Mouse (Mus musculus) CH12.LX (cell line): ENCODE measurements around the gene Tns4. TPM values are rescaled to one million over a fixed set of nuclear protein-coding genes. Genes with fewer than 3 reads are reported as not detected.

Experiments used
- DNase-seq: peaks from one replicate; pipeline ENCODE4 v3.0.0-alpha.2; 2013; ENCODE audit errors: extremely low read depth
- H3K27ac ChIP-seq: 2 replicates; pipeline ENCODE4 v1.5.1; 2012; ENCODE audit warnings: low read depth, mild to moderate bottlenecking, control low read depth, moderate library complexity; ENCODE audit not compliant: insufficient read depth
- H3K27me3 ChIP-seq: replicated peaks from 2 replicates; pipeline ENCODE3; 2012; ENCODE audit warnings: inconsistent platforms
- H3K36me3 ChIP-seq, 2 experiments: replicated peaks in 1 of 2; 2 replicates each; pipeline versions ENCODE3 to v1.6.1; 2012; ENCODE audit warnings: inconsistent platforms in 1 of 2, low read length in 1 of 2, mild to moderate bottlenecking in 1 of 2, mixed read lengths in 1 of 2, moderate library complexity in 1 of 2; ENCODE audit not compliant: control insufficient read depth in 1 of 2, insufficient read depth in 1 of 2
- H3K4me1 ChIP-seq, 2 experiments: 2 replicates each; pipeline ENCODE4 v1.6.1; 2012; ENCODE audit warnings: inconsistent platforms in 1 of 2, moderate library complexity in 1 of 2; ENCODE audit not compliant: insufficient read depth in 2 of 2, control insufficient read depth in 1 of 2
- H3K4me2 ChIP-seq: 2 replicates; pipeline ENCODE4 v1.6.1; 2012; ENCODE audit warnings: low read depth, mild to moderate bottlenecking, control low read depth; ENCODE audit not compliant: poor library complexity, insufficient read depth, severe bottlenecking
- H3K4me3 ChIP-seq, 3 experiments: fragments of 150-350 bp in 1 of 3; sonication (generic) in 1 of 3; replicated peaks in 1 of 3; 2 replicates each; pipeline versions ENCODE3 to v1.5.1; 2011 to 2012; ENCODE audit warnings: low read depth in 2 of 3, low read length in 2 of 3, mild to moderate bottlenecking in 2 of 3, moderate library complexity in 2 of 3, control low read depth in 1 of 3, improper control_type of control experiment in 1 of 3, inconsistent platforms in 1 of 3, mixed read lengths in 1 of 3; ENCODE audit not compliant: poor library complexity in 1 of 3
- H3K79me2 ChIP-seq: replicated peaks from 2 replicates; pipeline ENCODE4 v1.6.1; 2012; ENCODE audit warnings: mild to moderate bottlenecking, moderate library complexity; ENCODE audit not compliant: control insufficient read depth, poor library complexity, insufficient read depth, severe bottlenecking; ENCODE audit errors: extremely low read depth
- H3K9ac ChIP-seq: 2 replicates; pipeline ENCODE4 v1.6.1; 2012; ENCODE audit warnings: low read depth, mild to moderate bottlenecking, control low read depth, moderate library complexity; ENCODE audit not compliant: insufficient read depth
- H3K9me3 ChIP-seq: replicated peaks from 2 replicates; pipeline ENCODE3; 2012; ENCODE audit warnings: low read length, inconsistent platforms, mixed read lengths
- CTCF ChIP-seq, 2 experiments: IDR thresholded peaks in 1 of 2; conservative IDR thresholded peaks in 1 of 2; 2 replicates each; pipeline ENCODE4 v1.5.1; 2011 to 2012; ENCODE audit warnings: low read depth in 2 of 2, low read length in 2 of 2, improper control_type of control experiment in 1 of 2, inconsistent platforms in 1 of 2, mild to moderate bottlenecking in 1 of 2, moderate library complexity in 1 of 2
- ELF1 ChIP-seq: IDR thresholded peaks from 2 replicates; pipeline ENCODE4 v1.6.1; 2014; ENCODE audit warnings: low read depth, mild to moderate bottlenecking, inconsistent platforms, low read length, improper control_type of control experiment
- ETS1 ChIP-seq: conservative IDR thresholded peaks from 2 replicates; pipeline ENCODE4 v1.6.1; 2012; ENCODE audit warnings: low read depth, mild to moderate bottlenecking, inconsistent platforms, low read length, improper control_type of control experiment, moderate library complexity
- HCFC1 ChIP-seq: IDR thresholded peaks from 2 replicates; pipeline ENCODE4 v1.6.1; 2012; ENCODE audit warnings: low read depth, mild to moderate bottlenecking, inconsistent platforms, low read length, improper control_type of control experiment
- IRF4 ChIP-seq: IDR thresholded peaks from 2 replicates; pipeline ENCODE4 v1.6.1; 2014; ENCODE audit warnings: low read depth, mild to moderate bottlenecking, inconsistent platforms, low read length, improper control_type of control experiment
- JUN ChIP-seq: IDR thresholded peaks from 2 replicates; pipeline ENCODE4 v1.6.1; 2011; ENCODE audit warnings: low read depth, mild to moderate bottlenecking, low read length, improper control_type of control experiment, moderate library complexity; ENCODE audit not compliant: insufficient read depth
- JUND ChIP-seq: conservative IDR thresholded peaks from 2 replicates; pipeline ENCODE4 v1.6.1; 2011; ENCODE audit warnings: low read depth, low read length, improper control_type of control experiment
- KAT2A ChIP-seq: IDR thresholded peaks from 2 replicates; pipeline ENCODE4 v1.6.1; 2012; ENCODE audit warnings: low read length, improper control_type of control experiment, inconsistent platforms; ENCODE audit not compliant: insufficient replicate concordance
- MAFK ChIP-seq: IDR thresholded peaks from 2 replicates; pipeline ENCODE4 v1.6.1; 2011; ENCODE audit warnings: low read length, improper control_type of control experiment; ENCODE audit not compliant: insufficient replicate concordance
- MAX ChIP-seq: IDR thresholded peaks from 2 replicates; pipeline ENCODE4 v1.6.1; 2011; ENCODE audit warnings: low read length, improper control_type of control experiment
- MEF2A ChIP-seq: IDR thresholded peaks from 2 replicates; pipeline ENCODE4 v1.6.1; 2014; ENCODE audit warnings: low read depth, mild to moderate bottlenecking, inconsistent platforms, low read length, improper control_type of control experiment, borderline replicate concordance
- MYC ChIP-seq: IDR thresholded peaks from 2 replicates; pipeline ENCODE4 v1.6.1; 2011; ENCODE audit warnings: low read depth, mild to moderate bottlenecking, improper control_type of control experiment, low read length
- NELFE ChIP-seq: IDR thresholded peaks from 2 replicates; pipeline ENCODE4 v1.6.1; 2011; ENCODE audit warnings: low read depth, low read length, improper control_type of control experiment
- NRF1 ChIP-seq: IDR thresholded peaks from 2 replicates; pipeline ENCODE4 v1.6.1; 2014; ENCODE audit warnings: low read depth, mild to moderate bottlenecking, inconsistent platforms, low read length, improper control_type of control experiment, moderate library complexity
- POLR2AphosphoS2 ChIP-seq: IDR thresholded peaks from 2 replicates; pipeline ENCODE4 v1.6.1; 2011; ENCODE audit warnings: low read depth, low read length, improper control_type of control experiment
- TCF12 ChIP-seq: IDR thresholded peaks from 2 replicates; pipeline ENCODE4 v1.6.1; 2014; ENCODE audit warnings: low read depth, mild to moderate bottlenecking, inconsistent platforms, low read length, improper control_type of control experiment
- UBTF ChIP-seq: IDR thresholded peaks from 2 replicates; pipeline ENCODE4 v1.6.1; 2012; ENCODE audit warnings: low read depth, mild to moderate bottlenecking, inconsistent platforms, low read length, improper control_type of control experiment, moderate library complexity
- USF1 ChIP-seq: IDR thresholded peaks from 2 replicates; pipeline ENCODE4 v1.6.1; 2014; ENCODE audit warnings: low read depth, mild to moderate bottlenecking, inconsistent platforms, low read length, improper control_type of control experiment
- USF2 ChIP-seq: conservative IDR thresholded peaks from 2 replicates; pipeline ENCODE4 v1.6.1; 2011; ENCODE audit warnings: low read depth, low read length, improper control_type of control experiment
- dilution Hi-C: fragments of 300-500 bp; cut with MboI; formaldehyde crosslinking; loops from 2 replicates; pipeline ENCODE4 v1.14.3; 2020; ENCODE audit warnings: low sequenced_read_pairs; ENCODE audit not compliant: extremely low pct_unique_long_range_greater_than_20kb, extremely low pct_ligation_motif_present
- in situ Hi-C: fragments of 300-500 bp; cut with MboI; formaldehyde crosslinking; loops from 3 replicates; pipeline ENCODE4 v1.14.3; 2019; ENCODE audit warnings: low sequenced_read_pairs, low pct_ligation_motif_present, low pct_unique_long_range_greater_than_20kb, mixed read lengths
- polyA plus RNA-seq: library from polyadenylated mRNA; unstranded; fragments of >175 nt; gene quantifications from 2 replicates; pipeline ENCODE4 v1.2.1, GENCODE M21; 2012; ENCODE audit warnings: low read depth; ENCODE audit not compliant: insufficient read length
- total RNA-seq, 2 experiments: library from RNA; depleted of rRNA; stranded (reverse); fragments of 300-350 nt in 1 of 2; fragments of >200 nt in 1 of 2; gene quantifications; 2 replicates each; pipeline ENCODE4 v1.2.3; 2012 to 2014

Gene Tns4
- total and polyA plus RNA-seq, 3 experiments = 0.04 to 0.11 TPM; not detected in 1

DNA sequence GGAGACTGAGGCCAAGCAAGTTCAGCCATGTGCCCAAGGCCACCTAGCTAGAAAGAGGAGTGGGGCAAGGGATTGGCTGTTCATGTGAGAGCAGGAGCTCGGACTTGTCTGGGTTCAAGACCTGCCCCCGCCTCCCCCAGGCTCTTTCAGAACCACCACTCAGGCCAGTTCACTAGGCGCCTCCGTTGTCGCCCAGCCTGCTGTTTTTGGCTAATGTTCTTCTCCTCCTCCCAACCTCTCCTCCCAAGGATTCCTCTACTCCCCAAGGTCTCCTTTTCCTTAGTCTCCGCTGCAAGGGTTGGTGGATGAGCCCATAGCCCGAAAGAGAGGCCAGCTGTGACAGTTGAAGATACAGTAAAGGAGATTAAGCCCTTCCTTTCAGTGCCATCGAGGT is 45.9 kb upstream of the Tns4 start:
- Histone ChIP-seq H3K9ac (no peak overlapping the region), H3K4me2 (no peak overlapping the region), H3K36me3 (no peaks in the 10 kb centered on the region), H3K9me3 (no peaks in the 10 kb centered on the region), H3K4me1 (peaks cover 44 to 84% of the 10 kb centered on the region in 2 experiments), H3K27ac (0 out of 2 replicates have a peak overlapping the region, but pooled peaks have one; percentile 9), H3K79me2 (no peaks in the 10 kb centered on the region), H3K27me3 (no peaks in the 10 kb centered on the region), H3K4me3 (no peak overlapping the region)
- dilution Hi-C loops = no loop called here
- no peak for DNase-seq
- in situ Hi-C loops = no loop called here
- TF ChIP-seq MAFK (no peak), POLR2AphosphoS2 (no peak), IRF4 (no peak), MEF2A (no peak), USF1 (no peak), HCFC1 (no peak), TCF12 (no peak), JUND (no peak), KAT2A (no peak), MAX (no peak), NELFE (no peak), CTCF (conservative IDR thresholded peaks at IDR 0.05 in 1 of 2, IDR thresholded peaks at IDR 0.05 in 1 of 2; ENCODE audit: low read depth in 2 of 2, low read length in 2 of 2) (no peak), NRF1 (no peak), JUN (no peak), ETS1 (no peak)

DNA sequence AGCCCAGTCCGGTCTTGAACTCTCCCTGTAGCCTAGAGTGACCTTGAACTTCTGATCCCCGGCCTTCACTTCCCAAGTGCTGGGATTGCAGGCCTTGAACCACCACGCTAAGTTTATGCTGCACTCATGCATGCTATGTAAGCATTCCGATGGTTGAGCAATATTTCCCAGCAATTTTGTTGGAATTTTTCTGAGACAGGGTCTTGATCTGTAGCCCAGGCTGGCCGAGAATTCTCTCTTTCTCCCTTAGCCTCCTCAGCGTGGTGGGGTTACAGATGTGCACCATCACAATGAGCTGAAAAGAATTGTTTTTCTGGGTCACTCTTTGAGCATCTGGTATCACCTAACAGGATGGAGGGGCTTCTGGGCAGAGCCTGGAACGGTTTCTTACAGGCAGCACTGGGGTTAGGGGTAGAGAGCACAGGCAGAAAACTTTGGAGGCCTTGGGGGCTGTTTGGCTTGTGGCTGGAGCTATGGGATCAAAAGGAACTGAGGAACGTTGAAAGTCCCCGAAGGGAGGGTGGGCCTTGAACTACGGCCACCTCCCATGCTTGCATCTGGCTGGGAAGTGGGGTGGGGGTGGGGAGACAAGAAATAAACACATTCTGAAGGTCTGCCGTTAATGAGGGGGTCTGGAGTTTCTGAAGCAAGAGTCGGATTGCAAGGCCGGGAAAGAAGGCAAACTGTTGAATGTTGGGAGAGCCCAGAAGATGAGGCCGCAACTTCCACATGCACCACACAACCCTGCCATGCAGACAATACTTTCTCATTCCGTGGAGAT is 45.4 kb upstream of the Tns4 start:
- Histone ChIP-seq H3K9ac (no peak overlapping the region), H3K27me3 (no peaks in the 10 kb centered on the region), H3K4me1 (peaks cover 49 to 84% of the 10 kb centered on the region in 2 experiments), H3K36me3 (no peaks in the 10 kb centered on the region), H3K4me3 (no peak overlapping the region), H3K4me2 (no peak overlapping the region), H3K79me2 (no peaks in the 10 kb centered on the region), H3K27ac (no peak overlapping the region), H3K9me3 (no peaks in the 10 kb centered on the region)
- DNase-seq = no peak
- dilution Hi-C loops (no loop called here), in situ Hi-C loops (loop anchor here (5.0 kb wide), 1 partner anchor 92 kb away; the partner anchor contains the start of gene Igfbp4)
- no peak for TF ChIP-seq HCFC1
- TF ChIP-seq UBTF = no peak
- TF ChIP-seq NELFE = no peak
- no peak for TF ChIP-seq USF2
- TF ChIP-seq ELF1 = no peak
- no peak for TF ChIP-seq USF1
- no peak for TF ChIP-seq MYC
- TF ChIP-seq KAT2A = no peak
